Mouse (Mus musculus): Measurements from ENCODE around the gene Pagr1b.
A peak's percentile ranks its signal among the peaks of the same experiment; 100 is the strongest.

The Pagr1b gene

GRCm38 (mm10) chr7:127020031-127020430, 3.7 kb upstream of the Pagr1b start:
- no peak for DNase-seq (ENCODE audit: low spot score in 2 of 2)

DNA sequence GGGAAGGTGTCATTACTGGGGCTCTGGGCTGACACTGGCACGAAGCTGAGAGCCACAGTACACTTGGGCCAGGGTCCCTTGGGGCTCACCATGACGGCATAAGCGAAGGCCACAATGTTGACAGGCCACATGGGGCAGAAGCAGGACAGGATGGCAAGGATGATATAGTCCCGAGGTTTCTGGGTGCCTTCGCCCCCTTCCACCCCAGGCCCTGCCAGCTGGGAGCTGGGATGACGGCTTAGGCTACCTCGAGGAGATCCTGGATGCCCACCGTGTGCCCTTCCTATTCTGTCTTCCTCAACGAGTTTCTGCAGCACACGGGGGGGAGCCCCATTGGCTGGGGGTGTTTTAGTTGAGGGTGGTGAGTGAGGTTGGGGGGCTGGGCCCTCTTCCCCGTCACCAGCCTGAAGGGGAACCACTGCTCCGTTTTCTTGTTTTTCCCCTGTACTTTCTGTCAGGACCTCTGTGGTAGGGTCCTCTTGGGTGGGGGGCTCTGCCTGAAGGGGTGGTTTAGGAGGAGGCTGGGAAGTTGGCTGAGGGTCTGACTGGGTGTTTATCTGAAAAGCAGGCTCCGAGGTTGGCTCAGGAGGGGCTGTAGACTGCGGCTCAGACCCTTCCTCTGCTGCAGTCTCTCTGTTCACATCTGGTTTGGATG, 3.1 kb upstream of the Pagr1b start:
- no peak for DNase-seq (ENCODE audit: low spot score in 2 of 2)

DNA sequence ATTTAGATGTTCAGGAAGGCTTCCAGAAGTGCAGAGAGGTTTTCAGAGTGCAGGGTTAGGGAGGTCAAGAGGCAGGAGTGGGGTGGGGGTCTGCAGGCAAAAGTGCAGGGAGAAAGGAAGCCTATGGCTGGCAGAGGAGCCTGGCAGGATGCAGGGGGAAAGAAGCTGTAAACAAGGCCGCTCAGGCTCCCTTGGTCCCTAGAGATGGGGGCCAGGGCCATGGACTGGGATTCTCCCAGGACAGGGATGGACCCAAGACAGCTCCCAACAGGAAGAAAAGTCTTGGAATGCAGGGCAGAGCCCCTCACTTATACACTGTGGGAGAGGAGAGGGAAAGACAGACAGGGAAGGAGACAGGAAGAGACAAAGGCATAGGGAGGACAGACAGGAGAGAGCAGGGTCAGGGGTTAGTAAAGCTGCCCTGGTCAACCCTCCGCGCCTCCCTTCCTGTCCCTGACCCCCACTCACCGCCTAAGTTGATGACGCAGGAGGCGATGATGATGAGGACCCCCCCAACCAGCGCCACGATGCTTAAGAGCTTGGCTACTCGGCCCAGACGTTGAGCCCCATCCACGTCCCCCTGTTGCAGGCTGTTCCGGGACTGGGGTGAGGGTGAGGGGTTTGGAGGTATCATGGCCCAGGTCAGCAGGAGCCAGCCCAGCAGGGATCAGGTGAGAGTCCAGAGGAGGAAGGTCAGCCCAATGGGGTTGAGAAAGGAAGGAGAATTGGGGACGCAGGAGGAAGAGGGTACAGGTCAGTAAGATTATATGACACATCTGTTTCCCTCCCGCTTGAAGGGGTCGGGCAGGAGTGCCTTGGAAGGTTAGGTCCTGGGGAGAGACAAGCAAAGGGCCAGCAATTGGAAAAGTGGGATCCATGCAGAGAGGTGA, 2.4 kb upstream of the Pagr1b start:
- DNase-seq (ENCODE audit: low spot score in 2 of 2) = no peak

DNA sequence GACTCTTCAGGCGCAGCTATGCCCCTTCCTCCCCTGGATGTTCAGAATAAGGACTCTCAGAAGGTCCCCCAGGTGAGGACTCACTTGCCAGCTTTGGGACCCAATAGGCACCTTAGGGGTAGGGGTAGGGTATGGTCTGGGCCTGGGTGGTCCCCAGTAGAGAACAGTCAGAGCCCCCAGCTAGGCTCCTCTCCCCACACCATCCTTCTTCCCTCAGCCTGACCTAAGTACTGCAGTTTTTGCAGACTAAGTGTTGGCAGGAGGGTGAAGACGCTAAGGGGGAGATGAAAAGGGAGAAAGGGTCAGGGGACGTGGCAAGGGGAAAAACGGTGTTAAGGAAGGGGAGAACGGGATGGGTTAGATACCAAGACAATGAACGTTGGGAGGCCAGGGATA, 1.7 kb upstream of the Pagr1b start:
- no peak for DNase-seq (ENCODE audit: low spot score in 2 of 2)

GRCm38 (mm10) chr7:127016971-127017949, 976 bp upstream of the Pagr1b start, which contains the start of gene Pagr1a:
Gene Pagr1a (minus strand): TSS chr7:127017352.
- DNase-seq (ENCODE audit: low spot score in 2 of 2) = peak; percentile 97

DNA sequence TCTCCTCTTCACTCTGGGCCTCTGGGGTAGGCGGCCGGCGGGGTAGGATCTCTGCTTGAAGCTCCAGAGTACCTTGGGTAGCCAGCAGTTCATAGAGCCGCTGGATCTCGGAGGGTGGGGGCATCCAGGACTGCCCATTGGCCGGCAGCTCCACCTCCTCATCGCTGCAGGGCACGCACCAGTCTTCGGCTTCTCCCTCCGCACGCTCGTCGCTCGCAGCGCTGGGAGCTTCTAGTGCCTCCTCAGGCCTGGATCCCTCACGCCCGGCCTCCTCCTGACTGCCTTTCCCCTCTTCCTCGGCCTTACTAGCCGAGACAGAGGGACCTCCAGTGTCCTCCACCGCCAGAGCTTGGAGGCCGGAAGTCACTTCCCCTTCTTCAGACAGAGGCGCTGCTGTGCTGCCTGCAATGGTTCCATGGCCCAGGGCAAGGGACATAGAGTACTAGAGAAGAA, 228 bp upstream of the Pagr1b start:
- DNase-seq (ENCODE audit: low spot score in 2 of 2) = no peak

DNA sequence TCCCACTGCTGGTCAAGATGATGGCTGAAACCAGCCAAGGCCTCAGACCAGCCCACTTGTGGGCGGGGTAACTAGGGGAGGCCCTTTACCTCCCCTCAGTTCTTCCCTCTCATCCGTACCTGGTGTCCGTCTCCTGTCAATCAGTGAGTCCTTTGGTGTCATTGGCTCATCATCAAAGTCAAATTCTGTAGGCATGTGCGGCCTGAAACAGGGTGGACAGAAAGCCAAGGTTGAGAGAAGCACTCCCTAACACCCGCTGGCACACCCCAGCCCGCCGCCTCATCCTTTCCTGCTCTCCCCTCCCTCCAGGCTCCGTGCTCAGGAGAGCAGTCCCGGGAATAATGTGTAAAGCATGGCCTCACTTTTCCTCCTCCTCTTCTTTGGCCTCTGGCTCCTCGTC, 203 bp downstream of the Pagr1b start:
- DNase-seq (ENCODE audit: low spot score in 2 of 2) = peak in 1 of 2 experiments; percentile 25

DNA sequence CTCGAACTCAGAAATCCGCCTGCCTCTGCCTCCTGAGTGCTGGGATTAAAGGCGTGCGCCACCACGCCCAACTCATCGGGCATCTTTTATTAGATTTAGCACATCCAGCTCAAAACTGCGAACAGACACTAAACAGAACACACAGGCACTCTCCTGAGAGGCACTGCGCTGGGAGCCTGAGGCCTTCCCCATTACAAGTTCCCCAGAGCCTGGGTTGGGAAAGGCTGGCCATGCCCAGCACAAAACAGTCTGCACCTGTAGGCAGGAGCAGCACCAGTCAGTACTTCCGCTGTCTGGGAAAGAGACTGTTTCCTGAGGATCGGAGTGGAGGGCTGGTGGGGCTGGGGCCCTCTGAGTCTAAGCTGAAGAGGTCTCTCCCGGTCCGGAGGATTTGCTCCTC, 1.3 kb downstream of the Pagr1b start:
- no peak for DNase-seq (ENCODE audit: low spot score in 2 of 2)

GRCm38 (mm10) chr7:127014320-127014719, 2.0 kb downstream of the Pagr1b start, which contains the start of gene Mvp:
Gene Mvp (minus strand): TSS chr7:127014621.
- DNase-seq (ENCODE audit: low spot score in 2 of 2) = peak in 1 of 2 experiments; percentile 31

DNA sequence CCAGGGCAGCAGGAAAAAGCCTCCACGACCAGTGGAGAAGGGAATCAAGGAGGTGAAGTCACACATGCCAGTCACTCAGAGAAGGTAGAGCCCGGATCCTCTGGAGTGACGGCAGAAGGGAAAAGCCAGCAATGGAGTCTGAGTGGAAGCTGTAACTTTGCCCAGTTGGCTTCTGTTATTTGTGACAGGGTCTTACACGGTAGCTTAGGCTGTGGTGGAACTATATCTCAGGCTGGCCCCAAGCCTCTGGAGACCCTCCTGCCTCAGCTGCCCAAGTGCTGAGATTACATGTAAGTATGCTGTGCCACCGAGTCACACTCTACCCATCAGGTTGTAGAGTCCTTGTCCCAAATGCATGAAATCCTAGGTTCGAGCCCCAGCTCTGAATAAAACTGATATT, 2.9 kb downstream of the Pagr1b start:
- DNase-seq (ENCODE audit: low spot score in 2 of 2) = no peak

- DNase-seq (ENCODE audit: low spot score in 2 of 2) = no peak
Observed at GRCm38 (mm10) chr7:127012845-127013244, 3.4 kb downstream of the Pagr1b start.

DNA sequence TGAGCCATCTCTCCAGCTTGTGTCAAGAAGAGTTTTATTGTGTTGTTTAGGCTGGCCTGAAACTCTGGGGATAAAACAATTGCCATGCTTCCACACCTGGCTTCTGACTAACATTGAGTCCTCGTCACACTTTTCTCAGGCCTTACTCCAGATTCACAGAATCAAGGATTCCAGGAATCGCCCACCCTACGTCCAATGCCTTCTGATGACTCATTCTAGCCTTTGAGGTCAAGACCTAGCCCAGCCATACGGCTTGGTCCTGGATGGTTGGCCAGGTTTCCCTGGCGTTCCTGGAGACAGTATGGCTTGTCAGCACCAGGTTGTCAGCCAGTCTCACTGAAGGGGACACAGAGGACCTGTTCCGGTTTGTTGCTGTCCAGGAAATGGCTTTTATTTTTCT, 3.9 kb downstream of the Pagr1b start:
- DNase-seq (ENCODE audit: low spot score in 2 of 2) = no peak

DNA sequence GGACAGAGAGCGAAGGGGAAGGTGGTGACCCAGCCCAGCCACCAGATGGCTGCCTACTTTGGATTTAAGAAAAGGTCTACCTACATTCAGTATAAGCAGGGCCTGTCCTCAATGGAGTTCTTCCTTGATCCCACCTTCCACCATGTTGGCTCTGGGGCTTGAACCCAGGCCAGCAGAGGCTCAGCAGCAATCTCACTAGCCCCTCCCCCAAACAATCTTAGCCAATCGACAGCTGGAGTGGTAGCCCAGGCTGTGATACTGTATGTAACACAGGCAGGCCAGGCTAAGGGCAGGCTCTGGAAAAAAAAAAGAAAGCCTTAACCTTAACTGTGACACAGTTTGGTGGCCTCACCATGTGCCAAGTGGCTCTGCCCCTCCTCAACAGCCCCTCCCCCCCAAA, 4.6 kb downstream of the Pagr1b start:
- no peak for DNase-seq (ENCODE audit: low spot score in 2 of 2)

DNA sequence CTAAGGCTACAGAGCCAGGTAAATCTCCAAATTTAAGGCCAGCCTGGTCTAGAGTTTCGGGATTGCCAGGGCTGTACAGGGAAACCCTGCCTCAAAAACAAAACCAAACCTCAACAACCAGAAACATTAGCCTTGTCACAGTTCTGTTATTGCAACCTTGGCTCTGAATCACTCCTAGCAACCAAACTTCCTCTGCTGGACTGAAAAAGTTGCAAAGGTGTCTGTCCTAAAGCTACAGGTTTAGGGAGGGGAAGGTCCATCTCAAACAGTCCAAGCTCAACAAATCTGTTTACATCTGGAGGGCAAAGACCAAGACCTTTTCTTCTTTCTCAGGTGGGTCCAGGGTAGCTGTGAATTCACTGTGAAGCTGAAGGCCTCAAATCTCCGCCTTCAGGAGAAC, 5.2 kb downstream of the Pagr1b start:
- no peak for DNase-seq (ENCODE audit: low spot score in 2 of 2)

DNA sequence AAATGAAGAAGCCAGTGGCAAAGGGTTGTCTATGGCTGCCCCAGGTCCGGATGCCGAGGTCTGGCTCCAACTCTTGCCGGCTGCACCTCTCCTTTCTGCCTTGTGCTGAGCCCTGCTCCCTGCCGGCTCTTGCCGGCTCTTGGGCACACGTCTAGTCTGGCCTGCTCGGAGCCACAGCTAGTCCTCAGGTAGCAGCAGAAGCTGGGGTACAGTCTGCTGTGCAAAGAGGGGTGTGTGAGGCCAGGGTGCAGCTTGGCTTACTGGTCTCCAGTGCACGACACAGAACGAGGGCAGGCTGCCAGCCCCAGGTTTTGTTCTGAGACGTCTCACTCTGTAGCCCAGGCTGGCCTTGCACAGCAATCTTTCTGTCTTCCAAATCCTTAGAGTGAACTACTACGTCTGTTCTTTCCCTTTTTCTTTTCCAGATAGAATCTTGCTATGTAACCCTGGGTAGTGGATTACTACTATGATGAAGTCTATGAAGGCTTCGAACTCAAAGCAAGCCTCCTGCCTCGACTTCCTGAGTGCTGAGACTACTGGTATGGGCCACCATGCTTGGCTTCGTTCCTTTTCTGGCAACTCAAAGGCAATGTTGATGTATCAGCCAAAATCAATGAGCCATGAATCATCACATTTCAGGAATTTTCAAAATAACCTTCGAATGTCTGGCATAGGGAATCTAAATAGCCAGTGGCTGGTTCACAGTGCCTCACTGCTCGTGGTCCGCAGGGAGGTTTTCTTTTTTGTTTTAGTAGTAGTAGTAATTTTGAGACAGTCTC, 6.8 kb downstream of the Pagr1b start:
- no peak for DNase-seq (ENCODE audit: low spot score in 2 of 2)

DNA sequence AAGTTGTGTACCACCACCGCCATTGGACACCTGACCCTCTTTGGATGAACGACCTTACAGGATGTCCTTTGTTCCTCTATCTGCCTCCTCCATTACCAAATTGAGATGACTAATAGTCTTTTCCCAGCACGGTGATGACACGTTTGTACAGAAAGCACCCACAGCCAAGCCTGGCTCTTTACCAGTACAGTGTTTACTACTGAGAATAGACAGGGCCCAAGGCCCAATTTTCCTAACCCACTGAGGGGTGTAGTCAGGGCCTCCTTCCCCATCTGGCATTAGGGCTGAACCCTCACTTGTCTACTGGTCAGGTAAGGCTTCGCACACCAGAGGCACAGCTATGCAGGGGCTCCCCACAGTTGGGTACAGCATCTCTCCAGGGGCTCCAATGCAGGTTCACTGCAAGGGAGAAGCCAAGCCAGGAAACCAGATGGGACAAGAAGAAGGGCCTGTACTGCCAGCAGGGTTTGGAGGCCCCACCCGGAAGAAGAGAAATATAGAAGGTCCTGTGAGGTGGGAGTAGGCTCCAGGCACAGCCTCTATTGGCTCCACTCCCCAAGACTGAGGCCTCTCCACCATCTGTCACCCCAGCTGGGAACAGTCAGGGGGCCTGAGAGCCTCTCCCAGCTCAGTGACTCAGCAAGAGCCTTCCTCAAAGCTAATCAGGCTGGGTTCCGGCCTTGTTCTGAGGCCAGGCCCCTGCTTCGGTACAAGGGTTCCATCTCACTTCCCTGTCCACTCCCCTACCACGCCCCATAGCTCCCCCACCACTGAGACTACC, 7.9 kb downstream of the Pagr1b start:
- no peak for DNase-seq (ENCODE audit: low spot score in 2 of 2)

- no peak for DNase-seq (ENCODE audit: low spot score in 2 of 2)
Observed at GRCm38 (mm10) chr7:127007313-127008024, 8.8 kb downstream of the Pagr1b start.

DNA sequence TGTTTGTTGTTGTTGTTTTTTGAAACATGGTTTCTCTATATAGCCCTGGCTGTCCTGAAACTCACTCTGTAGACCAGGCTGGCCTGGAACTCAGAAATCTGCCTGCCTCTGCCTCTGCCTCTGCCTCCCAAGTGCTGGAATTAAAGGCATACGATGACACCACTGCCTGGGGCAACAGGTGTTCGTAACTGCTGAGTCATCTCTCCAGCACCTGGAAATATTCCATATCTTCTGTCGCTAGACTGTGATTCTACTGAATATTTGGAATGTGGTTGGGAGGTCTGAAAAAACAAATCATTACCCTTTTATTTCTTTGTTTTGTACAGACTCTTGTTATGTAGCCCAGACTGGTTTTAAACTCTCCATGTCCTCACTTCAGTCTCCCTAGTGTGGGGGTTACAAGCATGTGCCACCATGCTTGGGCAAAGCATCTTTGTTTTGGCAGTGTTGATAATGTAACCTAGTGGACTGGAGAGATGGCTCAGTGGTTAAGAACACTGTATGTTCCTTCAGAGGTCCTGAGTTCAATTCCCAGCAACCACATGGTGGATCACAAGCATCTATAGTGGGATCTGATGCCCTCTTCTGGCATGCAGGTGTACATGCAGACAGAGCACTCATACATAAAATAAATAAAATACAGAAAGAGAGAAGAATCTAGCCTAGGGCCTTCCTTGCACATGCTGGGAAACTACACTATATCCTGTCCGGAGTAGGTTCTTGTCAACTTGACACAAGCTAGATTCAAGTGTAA, 12.0 kb downstream of the Pagr1b start:
- DNase-seq (ENCODE audit: low spot score in 2 of 2) = no peak

DNA sequence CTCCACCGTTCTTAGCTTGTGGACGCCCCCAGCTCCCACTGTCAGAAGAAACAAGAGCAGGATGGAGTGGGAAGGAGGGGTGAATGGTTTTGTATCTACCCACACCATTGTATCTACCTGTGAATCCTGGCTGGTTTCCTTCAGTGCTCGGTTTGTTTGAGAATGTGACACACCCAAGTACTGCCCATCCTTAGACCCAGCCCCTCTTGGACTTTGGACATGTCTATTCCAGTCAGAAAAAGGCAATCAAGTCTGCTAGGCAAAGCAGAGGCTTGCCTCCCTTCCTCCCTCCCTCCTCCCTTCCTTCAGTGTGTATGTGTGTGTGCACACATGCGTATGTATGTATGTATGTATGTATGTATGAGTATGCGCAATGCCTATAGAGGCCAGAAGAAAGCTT, 12.7 kb downstream of the Pagr1b start:
- no peak for DNase-seq (ENCODE audit: low spot score in 2 of 2)
